Comparison of ENCODE assay signal across 24 mouse cellular contexts in genomic region chr1:163252796-163253195, GRCm38 (mm10).
A peak's percentile ranks its signal among the peaks of the same experiment; 100 is the strongest.
DNase-seq lines count a peak whose midpoint lies in the region; ATAC-seq lines count a peak whose summit lies in the region.
"Had no signal": no experiment of that assay in that cellular context is flagged by ENCODE, and none has a peak within 500 bp of the region (broad histone marks: within the 10 kb centered on the region; RNA-seq: fewer than 3 reads in every experiment).

No protein-coding gene starts in this region.

- H3K9ac ChIP-seq in embryonic facial prominence, embryonic 13.5 days, result no peak overlapping the region
- no peak overlapping the region for H3K9ac ChIP-seq in embryonic facial prominence, embryonic 15.5 days
- no peak overlapping the region for H3K9ac ChIP-seq in hindbrain, embryonic 12.5 days
- H3K9ac ChIP-seq: forebrain, embryonic 15.5 days; hindbrain, embryonic 13.5 days; intestine, embryonic 15.5 days had no signal

- peak overlapping the region; percentile 57; the same call in 1 of the 2 replicates for H3K27ac ChIP-seq in embryonic facial prominence, embryonic 13.5 days
- H3K27ac ChIP-seq in embryonic facial prominence, embryonic 10.5 days (replicated peaks), result no peak overlapping the region
- peak overlapping the region; percentile 60 for H3K27ac ChIP-seq in embryonic facial prominence, embryonic 15.5 days (replicated peaks)
- H3K27ac ChIP-seq in hindbrain, embryonic 12.5 days, result no peak overlapping the region
- H3K27ac ChIP-seq: forebrain, embryonic 15.5 days; hindbrain, embryonic 13.5 days; intestine, embryonic 15.5 days had no signal

- H3K9me3 ChIP-seq in embryonic facial prominence, embryonic 13.5 days, result no peaks in the 10 kb centered on the region
- H3K9me3 ChIP-seq in embryonic facial prominence, embryonic 10.5 days, result no peaks in the 10 kb centered on the region
- no peaks in the 10 kb centered on the region for H3K9me3 ChIP-seq in embryonic facial prominence, embryonic 15.5 days (replicated peaks)
- H3K9me3 ChIP-seq in hindbrain, embryonic 12.5 days (replicated peaks), result no peaks in the 10 kb centered on the region
- H3K9me3 ChIP-seq: forebrain, embryonic 15.5 days; G1E; hindbrain, embryonic 13.5 days; intestine, embryonic 15.5 days had no signal

- no peak overlapping the region for H3K4me2 ChIP-seq in embryonic facial prominence, embryonic 13.5 days
- H3K4me2 ChIP-seq in embryonic facial prominence, embryonic 15.5 days (replicated peaks), result no peak overlapping the region
- no peak overlapping the region for H3K4me2 ChIP-seq in hindbrain, embryonic 12.5 days (replicated peaks)
- H3K4me2 ChIP-seq: forebrain, embryonic 15.5 days; heart, embryonic 11.5 days; hindbrain, embryonic 13.5 days; intestine, embryonic 15.5 days had no signal

- ATAC-seq in embryonic facial prominence, embryonic 13.5 days (ENCODE audit: insufficient number of reproducible peaks, insufficient read depth, low FRiP score, low TSS enrichment, low read depth), result no peak
- ATAC-seq in embryonic facial prominence, embryonic 15.5 days (ENCODE audit: insufficient number of reproducible peaks, low FRiP score, low TSS enrichment, low read depth), result 0 out of 2 replicates have a peak, but pooled peaks have one; percentile 28
- ATAC-seq in hindbrain, embryonic 12.5 days (ENCODE audit: low FRiP score), result no peak
- ATAC-seq: forebrain, embryonic 15.5 days; intestine, embryonic 15.5 days had no signal

- no peak overlapping the region for H3K4me3 ChIP-seq in embryonic facial prominence, embryonic 13.5 days
- H3K4me3 ChIP-seq in embryonic facial prominence, embryonic 10.5 days, result no peak overlapping the region
- no peak overlapping the region for H3K4me3 ChIP-seq in embryonic facial prominence, embryonic 15.5 days (replicated peaks)
- no peak overlapping the region for H3K4me3 ChIP-seq in hindbrain, embryonic 12.5 days
- H3K4me3 ChIP-seq: forebrain, embryonic 15.5 days; hindbrain, embryonic 13.5 days; intestine, embryonic 15.5 days had no signal

- 62% methylated on average over 4 of the region's 4 CpGs for WGBS in embryonic facial prominence, embryonic 13.5 days
- WGBS in embryonic facial prominence, embryonic 10.5 days, result 87% methylated on average over 4 of the region's 4 CpGs
- WGBS in embryonic facial prominence, embryonic 15.5 days, result 45% methylated on average over 4 of the region's 4 CpGs
- 85% methylated on average over 4 of the region's 4 CpGs for WGBS in hindbrain, embryonic 12.5 days

- no peaks in the 10 kb centered on the region for H3K4me1 ChIP-seq in embryonic facial prominence, embryonic 13.5 days
- no peaks in the 10 kb centered on the region for H3K4me1 ChIP-seq in embryonic facial prominence, embryonic 10.5 days
- peaks cover 5% of the 10 kb centered on the region; the same call in 1 of the 2 replicates for H3K4me1 ChIP-seq in embryonic facial prominence, embryonic 15.5 days
- H3K4me1 ChIP-seq in hindbrain, embryonic 12.5 days, result no peaks in the 10 kb centered on the region
- H3K4me1 ChIP-seq: hindbrain, embryonic 13.5 days; intestine, embryonic 15.5 days had no signal

- no peaks in the 10 kb centered on the region for H3K27me3 ChIP-seq in embryonic facial prominence, embryonic 13.5 days
- H3K27me3 ChIP-seq in embryonic facial prominence, embryonic 10.5 days (replicated peaks; ENCODE audit: low read depth, poor library complexity, severe bottlenecking), result no peaks in the 10 kb centered on the region
- no peaks in the 10 kb centered on the region for H3K27me3 ChIP-seq in embryonic facial prominence, embryonic 15.5 days
- H3K27me3 ChIP-seq in hindbrain, embryonic 12.5 days, result no peaks in the 10 kb centered on the region
- H3K27me3 ChIP-seq: CH12.LX; forebrain, embryonic 15.5 days; hindbrain, embryonic 13.5 days; intestine, embryonic 15.5 days had no signal

- DNase-seq in embryonic facial prominence, embryonic 10.5 days (ENCODE audit: low spot score), result no peak
- DNase-seq in heart, adult 11 months, result peak; percentile 78
- no peak for DNase-seq in heart, adult 18-20 months
- peak; percentile 69 for DNase-seq in 3T3-L1 (ENCODE audit: low read depth, low spot score)
- no peak for DNase-seq in embryo, embryonic 10.5 days (ENCODE audit: low spot score)
- DNase-seq: adrenal gland, adult 2 months; adrenal gland, postnatal 14 days; B cell, adult 2 months; cerebellum, adult 11 months; cerebellum, adult 2 months; cerebellum, adult 9-11 months; cerebellum, postnatal 25 days; embryo, embryonic 11 days; gastrocnemius, postnatal 25 days; kidney, adult 11 months had no signal

- peaks cover 72% of the 10 kb centered on the region for H3K36me3 ChIP-seq in embryonic facial prominence, embryonic 13.5 days
- H3K36me3 ChIP-seq in embryonic facial prominence, embryonic 10.5 days (replicated peaks), result peaks cover 93% of the 10 kb centered on the region
- H3K36me3 ChIP-seq in embryonic facial prominence, embryonic 15.5 days, result peaks cover 45% of the 10 kb centered on the region
- H3K36me3 ChIP-seq in hindbrain, embryonic 12.5 days, result no peaks in the 10 kb centered on the region
- H3K36me3 ChIP-seq: forebrain, embryonic 15.5 days; G1E; hindbrain, embryonic 13.5 days; intestine, embryonic 15.5 days had no signal

Comparison
In these comparisons a context has a peak if more than half of its experiments do, and no peak if none do; other contexts are left out.
1. H3K27ac ChIP-seq: peak in embryonic facial prominence, embryonic 13.5 days (single experiment) and embryonic facial prominence, embryonic 15.5 days (single experiment); none in embryonic facial prominence, embryonic 10.5 days (single experiment) and hindbrain, embryonic 12.5 days (single experiment).
2. DNase-seq: peak in heart, adult 11 months (single experiment) and 3T3-L1 (single experiment); none in embryonic facial prominence, embryonic 10.5 days (single experiment), heart, adult 18-20 months (0 of 2) and embryo, embryonic 10.5 days (single experiment).